Mouse (Mus musculus): ENCODE data around the gene Gsto1.
"Not testable (repeated sequence)": the region's sequence is repeated elsewhere in the genome, so short reads cannot be mapped to it uniquely, and the experiment has no call there.

The Gsto1 gene

GRCm38 (mm10) chr19:47854796-47855783 lies at the start of gene Gsto1:
TSS of gene Gsto1 (plus strand) at chr19:47854970.
- peak; percentile 93 for DNase-seq (ENCODE audit: low spot score)

GRCm38 (mm10) chr19:47812091-47812490 lies 42.7 kb upstream of the Gsto1 start:
- no peak for DNase-seq (ENCODE audit: low spot score)

DNA sequence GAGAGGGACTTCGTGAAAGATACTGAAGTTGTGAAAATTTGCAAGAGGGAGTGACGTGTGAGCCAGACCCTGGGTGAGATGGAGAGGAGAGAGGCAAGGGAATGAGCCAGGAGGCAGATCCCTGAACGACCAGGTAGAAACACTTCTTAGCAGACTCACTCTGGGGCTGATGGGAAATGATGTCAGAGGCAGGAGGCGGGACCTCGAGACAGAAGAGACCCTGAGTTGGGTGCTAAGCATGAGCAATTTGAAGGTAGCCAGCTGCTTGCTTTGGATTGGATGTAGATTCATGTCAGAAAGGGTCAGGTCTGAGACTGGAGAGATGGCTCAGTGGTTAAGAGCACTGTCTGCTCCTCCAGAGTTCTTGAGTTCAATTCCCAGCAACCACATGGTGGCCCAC lies 40.0 kb upstream of the Gsto1 start:
- DNase-seq (ENCODE audit: low spot score): no peak

GRCm38 (mm10) chr19:47817692-47818091 lies 37.1 kb upstream of the Gsto1 start:
- no peak for DNase-seq (ENCODE audit: low spot score)

DNA sequence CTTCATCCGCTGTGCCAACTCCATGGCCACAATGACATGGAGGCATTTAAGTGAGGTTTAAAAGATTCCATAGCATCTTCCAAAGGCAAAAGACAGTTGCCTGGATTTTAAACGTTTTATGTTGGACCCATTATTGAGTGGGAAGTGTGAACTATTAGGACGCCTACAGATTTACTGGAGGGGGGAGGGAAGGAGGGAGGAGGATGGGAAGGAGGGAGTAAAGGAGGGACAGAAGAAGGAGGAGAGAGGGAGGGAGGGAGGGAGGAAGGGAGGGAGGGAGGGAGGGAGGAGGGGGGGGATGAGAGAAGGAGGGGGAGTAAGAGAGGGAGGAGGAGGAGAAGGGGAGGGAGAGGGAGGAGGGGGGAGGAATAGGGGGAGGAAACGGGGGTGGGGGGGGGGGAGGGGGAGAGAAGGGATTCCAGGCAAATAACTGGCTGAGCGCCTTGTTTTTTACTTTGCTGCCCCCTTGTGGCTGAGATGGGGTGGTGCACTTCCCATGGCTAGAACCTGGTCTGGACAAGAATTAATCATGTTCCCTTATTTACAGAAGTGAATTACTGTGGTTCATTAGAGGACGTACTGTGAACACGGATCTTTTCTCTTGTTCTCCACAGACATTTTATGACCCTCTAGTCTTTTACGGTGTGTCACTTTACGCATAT lies 33.8 kb upstream of the Gsto1 start:
- DNase-seq (ENCODE audit: low spot score): peak; percentile 73

DNA sequence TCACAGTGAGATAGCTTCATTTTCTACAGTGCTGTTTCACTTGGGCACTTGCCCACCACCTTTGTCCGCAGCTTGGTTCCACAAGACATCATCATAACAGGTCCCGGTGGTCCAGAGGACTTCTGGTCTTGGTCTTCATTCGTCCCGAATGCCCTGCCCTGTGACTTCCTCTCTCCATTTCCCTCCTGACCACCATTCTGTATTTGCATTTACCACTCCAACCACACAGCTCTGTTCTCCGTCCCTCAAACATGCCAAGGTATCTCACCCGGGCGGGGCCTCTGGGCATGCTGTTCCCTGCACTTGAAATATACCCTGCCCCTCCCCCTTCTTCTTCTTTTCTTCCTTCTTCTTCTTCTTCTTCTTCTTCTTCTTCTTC lies 33.3 kb upstream of the Gsto1 start:
- DNase-seq (ENCODE audit: low spot score): no peak

DNA sequence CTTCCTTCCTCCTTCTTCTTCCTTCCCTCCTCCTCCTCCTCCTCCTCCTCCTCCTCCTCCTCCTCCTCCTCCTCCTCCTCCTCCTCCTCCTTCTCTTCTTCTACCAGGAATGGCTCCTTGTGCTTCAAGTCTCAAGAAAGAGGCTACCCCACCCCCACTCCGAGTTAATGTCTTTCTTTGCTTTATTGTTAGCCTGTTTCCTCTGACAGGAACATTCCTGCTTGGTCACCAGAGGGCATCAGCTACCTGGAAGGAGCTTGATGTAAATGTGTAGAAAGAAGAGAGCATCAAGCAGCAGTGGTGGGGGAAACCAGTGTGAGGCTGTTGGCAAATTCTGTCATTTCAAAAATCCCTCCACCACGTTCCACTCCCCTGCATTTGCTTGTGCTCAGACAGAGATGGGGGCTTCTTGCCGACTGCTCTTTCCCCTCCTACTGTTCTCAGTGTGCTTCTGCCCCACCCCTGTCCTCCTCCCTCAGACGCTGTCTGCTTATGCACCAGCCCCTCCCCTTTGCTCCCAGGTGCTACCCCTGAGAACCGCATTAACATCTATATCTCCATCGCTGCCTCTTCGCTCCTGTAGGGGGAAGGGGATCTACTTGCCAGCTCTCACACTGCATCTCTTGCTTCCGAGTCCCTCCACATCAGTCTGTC lies 32.5 kb upstream of the Gsto1 start:
- DNase-seq (ENCODE audit: low spot score): no peak

DNA sequence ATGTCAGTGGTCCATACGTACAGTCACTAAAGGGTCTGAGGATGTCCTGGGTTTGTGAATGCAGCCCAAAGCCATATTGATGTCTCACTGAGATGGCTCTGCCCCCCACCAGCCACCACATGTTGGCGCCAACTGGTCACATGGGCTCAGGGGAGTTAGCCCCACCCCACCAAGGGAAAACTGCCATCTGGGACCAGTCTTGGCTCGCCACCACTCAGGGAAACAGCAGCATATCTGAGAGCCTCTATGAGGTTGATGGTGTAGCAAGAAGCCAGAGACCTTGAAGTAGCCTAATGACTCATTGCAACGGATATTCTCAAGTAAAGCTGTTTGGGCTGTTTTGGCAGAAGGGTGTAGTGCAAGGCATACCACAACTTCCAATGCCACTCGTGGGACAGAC lies 30.7 kb upstream of the Gsto1 start:
- no peak for DNase-seq (ENCODE audit: low spot score)

- no peak for DNase-seq (ENCODE audit: low spot score)
Observed at GRCm38 (mm10) chr19:47829913-47830450, 24.8 kb upstream of the Gsto1 start.

GRCm38 (mm10) chr19:47831111-47831510 lies 23.7 kb upstream of the Gsto1 start:
- DNase-seq (ENCODE audit: low spot score): no peak

DNA sequence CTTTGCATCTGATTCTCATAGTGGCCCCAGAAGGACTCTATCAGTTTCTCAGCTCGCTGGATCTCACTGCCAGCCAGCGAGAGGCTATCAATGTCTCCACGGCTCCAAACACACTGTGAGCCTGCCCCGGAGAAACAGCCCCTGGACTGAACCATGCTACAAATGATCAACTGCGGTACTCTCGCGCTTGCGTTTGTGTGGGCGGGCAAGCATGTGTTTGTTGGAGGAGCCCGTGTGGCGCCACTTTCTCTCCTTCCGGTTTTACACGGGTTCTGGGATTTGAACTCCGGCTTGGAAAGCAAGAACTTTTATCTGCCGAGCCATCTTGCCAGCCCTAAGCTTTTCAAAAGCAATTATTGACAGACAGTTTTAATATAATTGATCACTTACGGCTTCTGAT lies 22.5 kb upstream of the Gsto1 start:
- no peak for DNase-seq (ENCODE audit: low spot score)

DNA sequence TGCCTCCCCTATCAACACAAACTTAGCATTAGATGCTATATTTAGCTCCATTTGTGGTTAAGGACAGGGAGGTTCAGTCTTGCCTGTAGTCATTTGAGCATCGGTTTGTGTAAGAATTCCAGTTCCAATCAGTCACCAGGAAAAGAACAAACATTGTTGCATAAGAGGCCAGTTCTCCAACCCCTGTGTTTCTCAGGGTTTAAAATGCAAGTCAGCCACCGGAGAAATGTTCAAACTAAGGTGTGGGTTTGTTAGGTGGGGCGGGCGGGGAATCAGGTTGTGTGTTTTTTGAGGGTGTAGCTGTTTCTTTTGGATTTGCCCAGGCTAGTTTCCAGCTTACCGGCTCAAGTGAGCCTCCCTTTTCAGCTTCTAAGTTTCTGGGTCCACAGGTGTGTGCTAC lies 20.2 kb upstream of the Gsto1 start:
- no peak for DNase-seq (ENCODE audit: low spot score)

- DNase-seq (ENCODE audit: low spot score): no peak
Observed at GRCm38 (mm10) chr19:47835776-47836175, 19.0 kb upstream of the Gsto1 start.

DNA sequence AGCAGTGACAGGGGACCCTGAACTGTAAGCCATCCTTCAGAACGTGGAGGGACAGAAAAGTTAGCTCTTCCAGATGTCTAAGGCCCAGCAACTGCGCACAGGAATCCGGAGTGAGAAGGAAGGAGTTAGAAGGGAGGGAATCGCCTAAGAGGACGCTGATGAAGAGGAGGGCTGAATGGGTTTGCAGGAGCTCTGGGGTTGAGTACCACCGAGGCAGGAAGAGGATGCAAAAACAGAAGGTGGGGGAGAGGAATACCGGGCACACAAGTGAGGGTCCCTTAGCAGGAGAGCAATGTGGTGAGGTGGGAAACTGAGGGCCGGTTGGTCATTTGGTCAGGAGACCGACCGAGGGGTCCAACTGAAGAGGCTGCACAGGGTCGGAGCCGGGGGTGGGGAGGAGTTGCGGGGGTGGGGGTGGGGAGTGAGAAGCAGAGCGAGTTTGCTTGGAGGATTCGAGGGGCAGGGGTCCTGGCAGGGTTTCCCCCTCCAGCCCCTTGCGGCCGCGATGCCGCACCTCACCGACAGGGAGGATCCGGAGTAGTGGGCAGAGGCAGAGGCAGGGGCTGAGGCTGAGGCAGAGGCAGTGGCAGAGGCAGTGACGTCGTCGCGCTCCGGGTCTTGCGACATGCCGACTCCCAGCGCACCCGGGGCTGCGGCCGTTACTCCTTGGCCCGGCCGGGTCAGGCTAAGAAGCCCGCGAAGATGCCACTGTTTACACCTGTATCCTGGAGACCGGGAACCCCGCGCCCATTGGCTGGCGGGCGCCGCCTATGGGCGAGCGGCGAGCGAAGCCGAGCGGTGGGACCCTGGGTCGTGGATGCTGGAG lies 17.9 kb upstream of the Gsto1 start:
- peak; percentile 78 for DNase-seq (ENCODE audit: low spot score)

DNA sequence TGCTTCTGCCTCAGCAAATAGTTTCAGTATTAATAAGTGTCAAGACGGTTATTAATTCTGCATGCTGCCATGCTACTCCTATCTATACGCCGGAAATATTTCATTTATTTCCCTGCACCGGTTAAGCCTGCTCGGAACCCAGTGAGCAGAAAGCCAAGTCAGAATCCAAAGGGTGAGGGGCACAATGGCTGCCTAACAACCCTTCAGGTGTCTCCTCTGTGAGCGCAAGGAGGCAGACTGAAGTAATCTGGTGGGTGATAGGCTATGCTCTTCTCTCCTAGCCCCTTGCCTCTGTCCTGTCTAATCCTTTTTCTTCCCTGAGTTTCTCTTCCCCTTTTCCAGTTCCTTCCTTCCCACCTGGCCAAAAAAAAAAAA lies 17.3 kb upstream of the Gsto1 start:
- DNase-seq (ENCODE audit: low spot score): no peak

DNA sequence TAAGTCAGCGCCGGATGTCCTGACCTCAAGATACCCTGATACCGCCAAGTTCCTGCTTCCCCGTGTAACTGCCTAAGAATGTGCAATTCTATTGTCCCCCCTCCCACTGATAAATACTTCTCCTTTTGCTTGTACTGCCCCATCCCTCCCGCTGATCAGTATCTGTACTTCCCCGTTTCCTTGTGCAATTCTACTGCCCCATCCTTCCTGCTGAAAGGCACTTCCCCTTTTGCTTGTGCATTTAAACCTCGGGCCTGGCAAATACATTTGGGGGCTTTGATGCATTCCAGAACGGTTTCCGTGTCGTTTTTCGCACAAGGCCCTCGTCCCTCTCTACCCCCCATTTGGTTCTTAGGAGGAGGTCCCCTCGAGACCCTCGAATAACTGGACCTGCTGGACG lies 13.5 kb upstream of the Gsto1 start:
- not testable (repeated sequence) for DNase-seq (ENCODE audit: low spot score)

DNA sequence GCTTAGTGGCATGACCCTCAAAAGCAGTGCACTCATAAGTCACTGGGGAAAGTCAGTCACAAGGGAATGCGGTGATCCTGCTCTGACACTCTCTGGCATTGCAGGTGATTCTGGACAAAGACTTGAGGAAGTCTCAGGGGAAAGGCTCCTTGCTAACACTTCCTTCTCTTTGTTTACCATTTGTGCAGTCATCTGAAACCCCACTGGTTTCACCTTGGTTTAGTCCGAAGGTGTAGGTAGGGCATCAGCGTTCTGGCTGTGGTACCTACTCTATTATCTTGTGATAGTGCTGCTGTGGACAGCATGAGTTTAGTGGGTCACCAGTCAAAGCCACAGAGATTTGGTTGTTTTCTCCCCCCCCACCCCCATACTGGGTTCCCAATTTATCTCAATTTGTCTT lies 5.0 kb upstream of the Gsto1 start:
- DNase-seq (ENCODE audit: low spot score): no peak

- not testable (repeated sequence) for DNase-seq (ENCODE audit: low spot score)
Observed at GRCm38 (mm10) chr19:47852131-47852530, 2.6 kb upstream of the Gsto1 start.

DNA sequence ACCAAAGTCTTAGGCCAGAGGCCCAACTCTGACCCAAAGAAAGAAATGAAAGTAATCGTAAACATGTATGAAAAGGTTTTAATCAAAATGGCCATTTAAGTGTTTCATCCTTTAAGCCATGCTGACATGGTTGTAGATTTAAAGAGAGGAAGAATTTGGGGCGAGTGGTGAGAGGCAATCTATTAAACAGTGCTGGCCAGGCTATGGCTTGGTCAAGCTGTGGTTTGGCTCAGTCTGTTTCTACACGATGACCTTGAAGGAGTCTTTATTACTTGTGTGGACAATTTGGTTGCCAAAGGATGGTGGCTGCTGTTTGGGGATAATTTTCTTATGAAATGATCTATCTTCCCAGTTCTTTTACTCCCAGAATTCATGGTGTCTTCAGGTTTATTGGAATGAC lies 1.7 kb upstream of the Gsto1 start:
- DNase-seq (ENCODE audit: low spot score): no peak

DNA sequence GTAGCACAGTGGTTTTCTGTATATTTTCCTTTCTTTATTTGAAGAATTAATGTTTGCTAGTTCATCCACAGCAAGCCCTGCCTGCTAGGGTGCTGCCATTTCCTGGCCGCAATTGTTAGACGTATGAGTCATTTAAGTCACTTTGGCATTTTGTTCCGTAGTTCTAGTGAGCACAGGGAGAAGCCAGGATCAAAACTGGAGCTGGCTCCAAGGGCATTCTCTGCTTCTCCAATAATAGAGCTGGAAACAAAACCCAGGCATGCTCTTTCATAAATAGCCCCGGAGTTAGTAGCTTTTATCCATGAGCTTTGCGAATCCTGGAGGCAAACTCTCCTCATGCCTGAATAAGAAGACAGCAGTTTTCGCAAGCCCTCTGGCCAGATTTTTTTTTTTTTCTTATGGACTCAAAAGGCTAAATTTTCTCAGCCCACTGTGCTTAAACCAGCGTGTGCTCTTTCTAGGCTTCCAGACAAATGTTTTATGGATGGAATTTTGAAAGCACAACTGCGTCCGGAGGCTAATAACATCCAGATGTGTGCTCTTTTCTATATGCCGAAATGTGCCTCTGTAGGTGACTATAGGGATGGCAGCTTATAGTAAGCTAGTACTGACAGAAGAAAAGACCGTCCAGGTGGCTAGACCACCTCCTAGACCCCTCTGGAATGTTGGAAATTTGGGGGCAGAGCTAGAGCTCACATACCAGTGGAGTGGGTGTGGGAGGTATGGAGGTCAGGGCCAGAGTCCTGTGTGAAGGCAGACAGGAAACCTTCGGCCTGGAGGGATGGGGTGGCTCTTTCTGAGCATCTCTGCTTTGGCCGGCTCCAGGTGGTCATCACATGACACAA lies 597 bp upstream of the Gsto1 start:
- DNase-seq (ENCODE audit: low spot score): peak; percentile 70

Data from embryo, embryonic 10 days (tissue).